Mouse (Mus musculus): ENCODE results near the gene Vmn1r36. TPM values are rescaled to one million over a fixed set of nuclear protein-coding genes. Genes with fewer than 3 reads are reported as not detected.
"Not testable (repeated sequence)": the region's sequence is repeated elsewhere in the genome, so short reads cannot be mapped to it uniquely, and the experiment has no call there.

Gene Vmn1r36
- total RNA-seq (2014; rRNA removed) = not detected in 2 replicates
- polyA plus RNA-seq (2015; fragmentation: Nextera tagmentation; extraction: Ambion mirVana) = not detected in 2 replicates

DNA sequence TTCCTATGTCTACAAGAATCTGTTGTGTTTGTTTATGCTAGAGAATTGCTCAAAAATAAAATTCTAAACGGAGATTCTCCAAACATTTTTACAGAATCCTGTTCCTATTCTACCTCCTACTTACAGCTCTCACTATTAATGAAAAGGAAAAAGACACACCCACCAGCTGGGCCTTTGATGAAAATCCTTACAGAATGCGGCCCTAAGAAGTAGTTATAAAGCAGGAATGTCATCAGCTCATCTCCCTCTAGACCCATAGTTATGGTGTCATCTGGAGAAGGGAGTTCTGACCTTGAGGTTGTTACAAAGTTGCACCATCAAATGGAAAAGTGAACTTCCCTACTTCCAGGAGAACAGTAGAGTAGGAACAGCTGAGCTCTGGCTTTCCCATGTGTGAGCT lies at the start of gene Vmn1r36:
Gene Vmn1r36, minus strand, starts transcription at position 101 of the 400 bp plus-strand sequence.
- H3K27me3 ChIP-seq (ENCODE audit: insufficient read depth, low read length); H3K4me3 ChIP-seq (ENCODE audit: low read length); H3K4me2 ChIP-seq (ENCODE audit: low read depth, low read length); H3K9ac ChIP-seq (replicated peaks; ENCODE audit: low read length); H3K27ac ChIP-seq; H3K9me3 ChIP-seq (ENCODE audit: low read length); DNase-seq (ENCODE audit: low spot score); ATAC-seq; H3K4me1 ChIP-seq (ENCODE audit: insufficient read depth, low read length); H3K36me3 ChIP-seq (ENCODE audit: insufficient read depth, low read length): not testable (repeated sequence)
- WGBS = 80% methylated on average over 2 of the region's 2 CpGs

DNA sequence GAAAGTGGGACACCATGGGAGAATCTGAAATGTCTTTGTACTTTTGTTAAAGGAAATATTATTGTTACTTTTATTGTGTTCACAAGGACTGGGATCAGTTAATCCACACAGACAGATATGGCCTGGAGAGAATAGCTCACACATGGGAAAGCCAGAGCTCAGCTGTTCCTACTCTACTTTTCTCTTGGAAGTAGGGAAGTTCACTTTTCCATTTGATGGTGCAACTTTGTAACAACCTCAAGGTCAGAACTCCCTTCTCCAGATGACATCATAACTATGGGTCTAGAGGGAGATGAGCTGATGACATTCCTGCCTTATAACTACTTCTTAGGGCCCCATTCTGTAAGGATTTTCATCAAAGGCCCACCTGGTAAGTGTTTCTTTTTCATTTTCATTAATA lies 10.1 kb upstream of the Vmn1r36 start, which contains the start of gene Vmn1r37:
Gene Vmn1r37, plus strand, starts transcription at position 301 of the 400 bp plus-strand sequence.
- not testable (repeated sequence) for H3K4me2 ChIP-seq (ENCODE audit: low read depth, low read length); H3K4me1 ChIP-seq (ENCODE audit: insufficient read depth, low read length); H3K4me3 ChIP-seq (ENCODE audit: low read length); H3K27ac ChIP-seq; H3K36me3 ChIP-seq (ENCODE audit: insufficient read depth, low read length); H3K9me3 ChIP-seq (ENCODE audit: low read length); H3K9ac ChIP-seq (replicated peaks; ENCODE audit: low read length); ATAC-seq; H3K27me3 ChIP-seq (ENCODE audit: insufficient read depth, low read length); DNase-seq (ENCODE audit: low spot score)

DNA sequence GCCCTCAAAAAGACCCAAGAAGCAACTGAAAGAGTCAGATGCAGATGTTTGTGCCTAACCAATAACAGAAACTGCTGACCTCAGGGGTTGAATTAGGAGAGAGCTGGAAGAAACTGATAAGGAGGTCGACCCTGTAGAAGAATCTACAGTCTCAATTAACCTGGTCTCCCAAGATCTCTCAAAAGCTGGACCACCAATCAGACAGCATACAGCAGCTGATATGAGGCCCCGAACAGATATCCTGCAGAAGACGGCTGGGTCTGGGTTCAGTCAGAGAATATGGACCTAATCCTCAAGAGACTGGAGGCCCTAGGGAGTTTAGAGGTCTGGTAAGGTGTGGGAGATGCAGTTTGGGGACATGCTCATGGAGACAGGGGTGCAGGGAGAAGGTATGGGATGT lies 5.1 kb downstream of the Vmn1r36 start:
- H3K9me3 ChIP-seq (ENCODE audit: low read length) = no peaks in the 10 kb centered on the region
- no peak for DNase-seq (ENCODE audit: low spot score)
- H3K4me1 ChIP-seq (ENCODE audit: insufficient read depth, low read length) = no peaks in the 10 kb centered on the region
- H3K36me3 ChIP-seq (ENCODE audit: insufficient read depth, low read length) = no peaks in the 10 kb centered on the region
- no peak overlapping the region for H3K4me3 ChIP-seq (ENCODE audit: low read length)
- WGBS = 84% methylated on average over 3 of the region's 3 CpGs
- no peaks in the 10 kb centered on the region for H3K27me3 ChIP-seq (ENCODE audit: insufficient read depth, low read length)
- no peak overlapping the region for H3K27ac ChIP-seq
- TF ChIP-seq CTCF (IDR thresholded peaks at IDR 0.05; ENCODE audit: low read depth) = no peak
- no peak overlapping the region for H3K9ac ChIP-seq (replicated peaks; ENCODE audit: low read length)
- H3K4me2 ChIP-seq (ENCODE audit: low read depth, low read length) = no peak overlapping the region
- ATAC-seq = no peak

DNA sequence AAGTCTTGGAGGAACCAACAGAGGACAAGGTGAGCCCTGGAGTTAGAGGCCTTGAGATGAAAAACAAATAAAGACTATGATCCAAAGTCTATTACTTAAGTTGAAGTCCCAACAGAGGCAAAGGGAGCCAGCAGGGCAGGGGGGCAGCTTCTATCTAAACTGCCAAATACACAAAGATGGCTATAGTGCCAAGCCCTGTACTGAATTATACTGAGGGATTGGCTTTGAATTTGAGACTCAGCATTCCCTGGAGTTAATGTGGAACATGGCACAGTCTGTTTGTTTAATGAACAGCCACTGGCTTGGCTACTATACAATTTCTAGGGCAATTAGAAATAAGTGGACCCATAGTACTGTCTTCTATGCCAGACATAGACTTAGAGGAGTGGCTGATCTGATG lies 10.1 kb downstream of the Vmn1r36 start:
- H3K27me3 ChIP-seq (ENCODE audit: insufficient read depth, low read length) = no peaks in the 10 kb centered on the region
- TF ChIP-seq CTCF (IDR thresholded peaks at IDR 0.05; ENCODE audit: low read depth) = no peak
- H3K9me3 ChIP-seq (ENCODE audit: low read length) = no peaks in the 10 kb centered on the region
- DNase-seq (ENCODE audit: low spot score) = no peak
- no peak overlapping the region for H3K9ac ChIP-seq (replicated peaks; ENCODE audit: low read length)
- H3K36me3 ChIP-seq (ENCODE audit: insufficient read depth, low read length) = no peaks in the 10 kb centered on the region
- H3K4me2 ChIP-seq (ENCODE audit: low read depth, low read length) = no peak overlapping the region
- ATAC-seq = no peak
- H3K4me3 ChIP-seq (ENCODE audit: low read length) = no peak overlapping the region
- no peak overlapping the region for H3K27ac ChIP-seq
- no peaks in the 10 kb centered on the region for H3K4me1 ChIP-seq (ENCODE audit: insufficient read depth, low read length)

DNA sequence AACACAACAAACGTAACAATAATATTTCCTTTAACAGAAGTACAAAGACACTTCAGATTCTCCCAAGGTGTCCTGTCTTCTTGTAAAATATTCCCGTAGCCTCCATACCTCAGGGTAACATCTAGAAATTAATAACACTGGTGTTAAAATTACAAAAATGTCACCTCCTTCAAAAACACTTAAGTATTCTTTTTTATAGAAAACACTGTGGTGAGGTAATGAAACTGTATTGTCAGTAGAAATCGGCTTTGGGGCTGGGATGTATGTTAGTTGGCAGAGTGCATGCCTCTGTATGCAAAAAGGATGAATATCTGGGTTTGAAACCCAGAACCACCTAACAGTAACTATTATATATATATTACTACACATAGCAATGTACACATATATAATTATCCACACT lies 33.2 kb downstream of the Vmn1r36 start, which contains the start of gene Vmn1r35:
Gene Vmn1r35, minus strand, starts transcription at position 101 of the 400 bp plus-strand sequence.
- H3K27ac ChIP-seq = no peak within 1 kb of the TSS
- no peaks in the 10 kb centered on the region for H3K36me3 ChIP-seq (ENCODE audit: insufficient read depth, low read length)
- WGBS = 87% methylated on average over 3 of the region's 3 CpGs
- H3K9ac ChIP-seq (replicated peaks; ENCODE audit: low read length) = no peak within 1 kb of the TSS
- no peak within 1 kb of the TSS for H3K4me2 ChIP-seq (ENCODE audit: low read depth, low read length)
- H3K9me3 ChIP-seq (ENCODE audit: low read length) = no peaks in the 10 kb centered on the region
- no peak for ATAC-seq
- no peak for DNase-seq (ENCODE audit: low spot score)
- H3K4me1 ChIP-seq (ENCODE audit: insufficient read depth, low read length) = no peaks in the 10 kb centered on the region
- TF ChIP-seq CTCF (IDR thresholded peaks at IDR 0.05; ENCODE audit: low read depth) = no peak
- no peak within 1 kb of the TSS for H3K4me3 ChIP-seq (ENCODE audit: low read length)
- H3K27me3 ChIP-seq (ENCODE audit: insufficient read depth, low read length) = no peaks in the 10 kb centered on the region

Other genes with a start within 250 kb of the Vmn1r36 start
- gene Mad2l1, start 183.8 kb downstream of the Vmn1r36 start, total RNA-seq (2014; rRNA removed) = 8.6 and 9.0 TPM in 2 replicates
- 23.3 and 24.6 TPM in 2 replicates for gene Mad2l1, start 183.8 kb downstream of the Vmn1r36 start, polyA plus RNA-seq (2015; fragmentation: Nextera tagmentation; extraction: Ambion mirVana)
- gene Vmn1r32, start 159.1 kb downstream of the Vmn1r36 start, total RNA-seq (2014; rRNA removed) = 0.16 TPM in 1 of 2 replicates, not detected in the other
- 0.06 TPM in 1 of 2 replicates, not detected in the other for gene Vmn1r32, start 159.1 kb downstream of the Vmn1r36 start, polyA plus RNA-seq (2015; fragmentation: Nextera tagmentation; extraction: Ambion mirVana)
- not detected in 2 replicates for gene Vmn1r33, start 100.9 kb downstream of the Vmn1r36 start, total RNA-seq (2014; rRNA removed)
- gene Vmn1r33, start 100.9 kb downstream of the Vmn1r36 start, polyA plus RNA-seq (2015; fragmentation: Nextera tagmentation; extraction: Ambion mirVana) = not detected in 2 replicates
- not detected in 2 replicates for gene Vmn1r34, start 75.3 kb downstream of the Vmn1r36 start, total RNA-seq (2014; rRNA removed)
- gene Vmn1r34, start 75.3 kb downstream of the Vmn1r36 start, polyA plus RNA-seq (2015; fragmentation: Nextera tagmentation; extraction: Ambion mirVana) = not detected in 2 replicates
- gene Vmn1r35, start 33.3 kb downstream of the Vmn1r36 start, total RNA-seq (2014; rRNA removed) = not detected in 2 replicates
- not detected in 2 replicates for gene Vmn1r35, start 33.3 kb downstream of the Vmn1r36 start, polyA plus RNA-seq (2015; fragmentation: Nextera tagmentation; extraction: Ambion mirVana)
- gene Vmn1r37, start 10.2 kb upstream of the Vmn1r36 start, total RNA-seq (2014; rRNA removed) = 0.37 TPM in 1 of 2 replicates, not detected in the other
- gene Vmn1r37, start 10.2 kb upstream of the Vmn1r36 start, polyA plus RNA-seq (2015; fragmentation: Nextera tagmentation; extraction: Ambion mirVana) = 0.18 TPM in 1 of 2 replicates, not detected in the other
- gene Vmn1r38, start 63.5 kb upstream of the Vmn1r36 start, total RNA-seq (2014; rRNA removed) = not detected in 2 replicates
- not detected in 2 replicates for gene Vmn1r38, start 63.5 kb upstream of the Vmn1r36 start, polyA plus RNA-seq (2015; fragmentation: Nextera tagmentation; extraction: Ambion mirVana)
- gene Vmn1r39, start 91.4 kb upstream of the Vmn1r36 start, total RNA-seq (2014; rRNA removed) = 0.11 TPM in 1 of 2 replicates, not detected in the other
- gene Vmn1r39, start 91.4 kb upstream of the Vmn1r36 start, polyA plus RNA-seq (2015; fragmentation: Nextera tagmentation; extraction: Ambion mirVana) = not detected in 2 replicates
- 43.5 and 55.2 TPM in 2 replicates for gene Gng12, start 177.2 kb upstream of the Vmn1r36 start, total RNA-seq (2014; rRNA removed)
- gene Gng12, start 177.2 kb upstream of the Vmn1r36 start, polyA plus RNA-seq (2015; fragmentation: Nextera tagmentation; extraction: Ambion mirVana) = 91.4 and 102 TPM in 2 replicates

All from hindbrain, postnatal 0 days (tissue).